Mouse (Mus musculus): ENCODE data around the gene Tekt3. TPM values are rescaled to one million over a fixed set of nuclear protein-coding genes. Genes with fewer than 3 reads are reported as not detected.

Gene Tekt3
- total and polyA plus RNA-seq, 3 experiments: not detected

GRCm38 (mm10) chr11:63127513-63127912, 66.1 kb downstream of the Tekt3 start:
- Histone ChIP-seq H3K9ac (ENCODE audit: low read depth, low read length) (no peak overlapping the region), H3K27ac (no peak overlapping the region), H3K36me3 (ENCODE audit: control insufficient read depth, insufficient read depth, low read length) (no peaks in the 10 kb centered on the region), H3K27me3 (ENCODE audit: control insufficient read depth, insufficient read depth, low read length) (no peaks in the 10 kb centered on the region), H3K4me3 (no peak overlapping the region), H3K4me1 (ENCODE audit: control insufficient read depth, insufficient read depth, low read length) (peaks cover 13% of the 10 kb centered on the region), H3K79me2 (replicated peaks; ENCODE audit: control insufficient read depth, insufficient read depth, low read length) (no peaks in the 10 kb centered on the region)
- no peak for DNase-seq
- TF ChIP-seq CTCF (IDR thresholded peaks at IDR 0.05) (no peak), EP300 (IDR thresholded peaks at IDR 0.05; ENCODE audit: insufficient read depth, low read depth, low read length) (no peak), POLR2A (IDR thresholded peaks at IDR 0.05; ENCODE audit: insufficient read depth, low read depth, low read length) (no peak)
- 91% methylated on average over 4 of the region's 4 CpGs for WGBS
- intact Hi-C loops (cut with DNase I): no loop called here

- Histone ChIP-seq H3K4me3 (peak within 1 kb of the TSS; percentile 74), H3K27ac (peak within 1 kb of the TSS; percentile 85), H3K36me3 (ENCODE audit: control insufficient read depth, insufficient read depth, low read length) (no peaks in the 10 kb centered on the region), H3K4me1 (ENCODE audit: control insufficient read depth, insufficient read depth, low read length) (peaks cover 13% of the 10 kb centered on the region), H3K27me3 (ENCODE audit: control insufficient read depth, insufficient read depth, low read length) (no peaks in the 10 kb centered on the region), H3K9ac (ENCODE audit: low read depth, low read length) (peak within 1 kb of the TSS; percentile 32), H3K79me2 (replicated peaks; ENCODE audit: control insufficient read depth, insufficient read depth, low read length) (no peaks in the 10 kb centered on the region)
- peak; percentile 69 to 72 for DNase-seq
- TF ChIP-seq POLR2A (IDR thresholded peaks at IDR 0.05; ENCODE audit: insufficient read depth, low read depth, low read length) (peak; percentile 77), EP300 (IDR thresholded peaks at IDR 0.05; ENCODE audit: insufficient read depth, low read depth, low read length) (no peak)
- intact Hi-C loops (cut with DNase I): no loop called here
- WGBS: 38% methylated on average over 2 of the region's 2 CpGs
These were observed 67.3 kb downstream of the Tekt3 start, which contains the start of gene Pmp22 for GRCm38 (mm10) chr11:63128784-63129183. TSS of gene Pmp22 (plus strand) at chr11:63128982.

GRCm38 (mm10) chr11:63129375-63129774, 67.9 kb downstream of the Tekt3 start:
- intact Hi-C loops (cut with DNase I): no loop called here
- Histone ChIP-seq H3K27ac (peak overlapping the region; percentile 85), H3K4me1 (ENCODE audit: control insufficient read depth, insufficient read depth, low read length) (peaks cover 15% of the 10 kb centered on the region), H3K4me3 (peak overlapping the region; percentile 74), H3K27me3 (ENCODE audit: control insufficient read depth, insufficient read depth, low read length) (no peaks in the 10 kb centered on the region), H3K36me3 (ENCODE audit: control insufficient read depth, insufficient read depth, low read length) (no peaks in the 10 kb centered on the region), H3K79me2 (replicated peaks; ENCODE audit: control insufficient read depth, insufficient read depth, low read length) (no peaks in the 10 kb centered on the region), H3K9ac (ENCODE audit: low read depth, low read length) (peak overlapping the region; percentile 20)
- peak; percentile 71 to 77 for DNase-seq
- 13% methylated on average over 9 of the region's 9 CpGs for WGBS
- no peak for TF ChIP-seq CTCF (IDR thresholded peaks at IDR 0.05)
- TF ChIP-seq POLR2A (IDR thresholded peaks at IDR 0.05; ENCODE audit: insufficient read depth, low read depth, low read length): no peak
- TF ChIP-seq EP300 (IDR thresholded peaks at IDR 0.05; ENCODE audit: insufficient read depth, low read depth, low read length): no peak

- Histone ChIP-seq H3K27ac (peak overlapping the region; percentile 85), H3K36me3 (ENCODE audit: control insufficient read depth, insufficient read depth, low read length) (no peaks in the 10 kb centered on the region), H3K79me2 (replicated peaks; ENCODE audit: control insufficient read depth, insufficient read depth, low read length) (no peaks in the 10 kb centered on the region), H3K9ac (ENCODE audit: low read depth, low read length) (peak overlapping the region; percentile 32), H3K4me1 (ENCODE audit: control insufficient read depth, insufficient read depth, low read length) (peaks cover 19% of the 10 kb centered on the region), H3K27me3 (ENCODE audit: control insufficient read depth, insufficient read depth, low read length) (no peaks in the 10 kb centered on the region), H3K4me3 (peak overlapping the region; percentile 74)
- peak in 1 of 2 experiments; percentile 45 for DNase-seq
- intact Hi-C loops (cut with DNase I): loop anchor here (1.0 to 10.0 kb wide), 3 partner anchors 103 to 385 kb away; no protein-coding TSS in a partner anchor
- no peak for TF ChIP-seq POLR2A (IDR thresholded peaks at IDR 0.05; ENCODE audit: insufficient read depth, low read depth, low read length)
- TF ChIP-seq EP300 (IDR thresholded peaks at IDR 0.05; ENCODE audit: insufficient read depth, low read depth, low read length): no peak
- no peak for TF ChIP-seq CTCF (IDR thresholded peaks at IDR 0.05)
- whole genome bisulfite sequencing: 6% methylated on average over 12 of the region's 12 CpGs
These were observed 68.4 kb downstream of the Tekt3 start for GRCm38 (mm10) chr11:63129840-63130239.

- Histone ChIP-seq H3K4me3 (peak overlapping the region; percentile 74), H3K27ac (peak overlapping the region; percentile 85), H3K27me3 (ENCODE audit: control insufficient read depth, insufficient read depth, low read length) (no peaks in the 10 kb centered on the region), H3K79me2 (replicated peaks; ENCODE audit: control insufficient read depth, insufficient read depth, low read length) (no peaks in the 10 kb centered on the region), H3K9ac (ENCODE audit: low read depth, low read length) (peak overlapping the region; percentile 75), H3K4me1 (ENCODE audit: control insufficient read depth, insufficient read depth, low read length) (peaks cover 22% of the 10 kb centered on the region), H3K36me3 (ENCODE audit: control insufficient read depth, insufficient read depth, low read length) (peaks cover 4% of the 10 kb centered on the region; the same call in 1 of the 2 replicates)
- TF ChIP-seq POLR2A (IDR thresholded peaks at IDR 0.05; ENCODE audit: insufficient read depth, low read depth, low read length) (0 out of 2 replicates have a peak, but pooled peaks have one; percentile 30), CTCF (IDR thresholded peaks at IDR 0.05) (no peak), EP300 (IDR thresholded peaks at IDR 0.05; ENCODE audit: insufficient read depth, low read depth, low read length) (peak; percentile 72)
- WGBS: 5% methylated on average over 8 of the region's 8 CpGs
- intact Hi-C loops (cut with DNase I): loop anchor here (1.0 to 10.0 kb wide), 3 partner anchors 103 to 386 kb away; no protein-coding TSS in a partner anchor
- DNase-seq: peak; percentile 88 to 91
These were observed 69.0 kb downstream of the Tekt3 start for GRCm38 (mm10) chr11:63130497-63130896.

- peak; percentile 86 to 87 for DNase-seq
- H3K27me3 ChIP-seq (ENCODE audit: control insufficient read depth, insufficient read depth, low read length): no peaks in the 10 kb centered on the region
- H3K27ac ChIP-seq: peak overlapping the region; percentile 85
- H3K4me1 ChIP-seq (ENCODE audit: control insufficient read depth, insufficient read depth, low read length): peaks cover 21% of the 10 kb centered on the region
- TF ChIP-seq EP300 (IDR thresholded peaks at IDR 0.05; ENCODE audit: insufficient read depth, low read depth, low read length) (no peak), POLR2A (IDR thresholded peaks at IDR 0.05; ENCODE audit: insufficient read depth, low read depth, low read length) (peak; percentile 77), CTCF (IDR thresholded peaks at IDR 0.05) (no peak)
- intact Hi-C loops (cut with DNase I): loop anchor here (5.0 to 10.0 kb wide), 2 partner anchors 104 to 386 kb away; no protein-coding TSS in a partner anchor
- peaks cover 4% of the 10 kb centered on the region; the same call in 1 of the 2 replicates for H3K36me3 ChIP-seq (ENCODE audit: control insufficient read depth, insufficient read depth, low read length)
- no peaks in the 10 kb centered on the region for H3K79me2 ChIP-seq (replicated peaks; ENCODE audit: control insufficient read depth, insufficient read depth, low read length)
- H3K9ac ChIP-seq (ENCODE audit: low read depth, low read length): peak overlapping the region; percentile 78
- peak overlapping the region; percentile 74 for H3K4me3 ChIP-seq
- WGBS: 2% methylated on average over 33 of the region's 33 CpGs
These were observed 69.7 kb downstream of the Tekt3 start for GRCm38 (mm10) chr11:63131001-63131692.
